Mouse (Mus musculus) stomach, embryonic 14.5 days (tissue): ENCODE data around the gene Pmm1. TPM values are rescaled to one million over a fixed set of nuclear protein-coding genes. Genes with fewer than 3 reads are reported as not detected.
"Not testable (repeated sequence)": the region's sequence is repeated elsewhere in the genome, so short reads cannot be mapped to it uniquely, and the experiment has no call there.

Experiments used
- ATAC-seq: fragments of 200-750 bp; cut with Nextera tagmentation; 2 replicates; pipeline ENCODE4 v1.8.0; 2017; ENCODE audit warnings: low read depth, moderate TSS enrichment; ENCODE audit not compliant: insufficient number of reproducible peaks, insufficient read depth, low FRiP score
- H3K27ac ChIP-seq: fragments of 300-500 bp; sonication (generic); 2 replicates; pipeline ENCODE4 v1.5.1; 2014; ENCODE audit warnings: mild to moderate bottlenecking, low read length, moderate library complexity, mixed read lengths
- H3K27me3 ChIP-seq: fragments of 300-500 bp; sonication (generic); 2 replicates; pipeline ENCODE4 v1.6.1; 2014; ENCODE audit warnings: low read length, control low read depth, mixed read lengths; ENCODE audit not compliant: control insufficient read depth, insufficient read depth
- H3K36me3 ChIP-seq: fragments of 300-500 bp; sonication (generic); 2 replicates; pipeline ENCODE4 v1.6.1; 2014; ENCODE audit warnings: mild to moderate bottlenecking, control low read depth, low read length, moderate library complexity, mixed read lengths; ENCODE audit not compliant: control insufficient read depth, insufficient read depth
- H3K4me1 ChIP-seq: fragments of 300-500 bp; sonication (generic); 2 replicates; pipeline ENCODE4 v1.6.1; 2014; ENCODE audit warnings: low read length, control low read depth, mixed read lengths; ENCODE audit not compliant: control insufficient read depth, insufficient read depth
- H3K4me2 ChIP-seq: fragments of 300-500 bp; sonication (generic); replicated peaks from 2 replicates; pipeline ENCODE4 v1.6.1; 2014; ENCODE audit warnings: low read depth, low read length, control low read depth
- H3K4me3 ChIP-seq: fragments of 300-500 bp; sonication (generic); 2 replicates; pipeline ENCODE4 v1.5.1; 2014; ENCODE audit warnings: low read depth, low read length, control low read depth
- H3K9ac ChIP-seq: fragments of 300-500 bp; sonication (generic); replicated peaks from 2 replicates; pipeline ENCODE4 v1.6.1; 2014; ENCODE audit warnings: low read depth, mild to moderate bottlenecking, control low read depth, low read length, moderate library complexity, mixed read lengths
- H3K9me3 ChIP-seq: fragments of 300-500 bp; sonication (generic); 2 replicates; pipeline ENCODE4 v1.6.1; 2016; ENCODE audit warnings: low read depth, low read length, control low read depth; ENCODE audit not compliant: control insufficient read depth
- WGBS: fragments of 180-500 bp; shearing (Covaris S2); extraction: QIAGEN DNeasy Blood & Tissue Kit; methylation state at CpG from one replicate; pipeline ENCODE4 v1.1.7; 2014; 5-methylcytosine and 5-hydroxymethylcytosine counted together
- polyA plus RNA-seq: library from polyadenylated mRNA; unstranded; fragments of >200 nt; fragmentation: Nextera tagmentation; extraction: Ambion mirVana; gene quantifications from 2 replicates; pipeline ENCODE4 v1.2.1, GENCODE M21; 2014

Gene Pmm1
- polyA plus RNA-seq, 1 experiment from 2014 or later, result 37.2 TPM

DNA sequence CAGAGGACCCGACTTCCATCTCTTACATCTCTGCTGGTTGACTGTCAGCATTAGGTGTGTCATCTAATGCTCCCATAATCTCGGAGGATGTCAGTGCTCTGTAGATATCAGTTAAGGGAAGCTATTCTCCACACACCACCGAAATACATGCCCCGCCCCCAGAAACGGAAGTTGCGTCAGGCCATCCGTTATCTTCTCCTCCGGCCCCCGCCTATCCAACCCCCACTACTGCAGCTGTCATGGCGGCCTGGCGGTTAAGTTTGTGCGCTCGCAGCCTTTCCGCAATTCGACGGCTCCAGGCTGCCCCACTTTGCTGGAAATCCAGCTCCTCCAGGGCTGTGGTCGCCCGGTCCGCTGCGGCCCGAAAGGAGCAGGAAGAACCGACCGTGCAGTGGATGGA lies 19.6 kb upstream of the Pmm1 start, which contains the start of gene 1700029P11Rik:
TSS of gene 1700029P11Rik (plus strand) at position 220 of the 400 bp plus-strand sequence.
- Histone ChIP-seq H3K4me1 (no peaks in the 10 kb centered on the region), H3K27ac (no peak within 1 kb of the TSS), H3K9ac (no peak within 1 kb of the TSS), H3K4me2 (no peak within 1 kb of the TSS), H3K4me3 (no peak within 1 kb of the TSS), H3K27me3 (no peaks in the 10 kb centered on the region), H3K9me3 (no peaks in the 10 kb centered on the region), H3K36me3 (no peaks in the 10 kb centered on the region)
- WGBS, result 95% methylated on average over 23 of the region's 23 CpGs
- ATAC-seq, result no peak

DNA sequence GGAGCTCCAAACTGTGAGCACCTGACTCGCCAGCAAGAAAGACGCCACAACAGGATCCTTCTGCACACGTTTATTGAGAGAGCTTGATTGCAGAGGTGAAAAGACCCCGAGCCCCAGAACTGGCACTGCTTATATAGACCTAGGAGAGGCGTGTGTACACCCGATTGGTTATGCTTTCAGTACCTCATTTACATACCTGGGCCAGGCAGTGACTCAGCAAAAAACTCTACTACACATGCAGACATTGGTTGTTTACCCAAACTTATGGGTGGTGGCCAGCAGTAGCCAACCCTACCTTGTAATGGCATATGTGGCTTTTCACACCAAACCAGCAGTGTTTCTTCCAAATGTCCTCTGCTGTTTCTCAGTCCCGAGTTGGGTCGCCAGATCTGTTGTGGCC lies 14.4 kb upstream of the Pmm1 start:
- 93% methylated on average over 8 of the region's 8 CpGs for WGBS
- not testable (repeated sequence) for H3K4me3 ChIP-seq, H3K36me3 ChIP-seq, H3K9ac ChIP-seq, H3K4me1 ChIP-seq, H3K27ac ChIP-seq, ATAC-seq, H3K4me2 ChIP-seq, H3K9me3 ChIP-seq, H3K27me3 ChIP-seq

DNA sequence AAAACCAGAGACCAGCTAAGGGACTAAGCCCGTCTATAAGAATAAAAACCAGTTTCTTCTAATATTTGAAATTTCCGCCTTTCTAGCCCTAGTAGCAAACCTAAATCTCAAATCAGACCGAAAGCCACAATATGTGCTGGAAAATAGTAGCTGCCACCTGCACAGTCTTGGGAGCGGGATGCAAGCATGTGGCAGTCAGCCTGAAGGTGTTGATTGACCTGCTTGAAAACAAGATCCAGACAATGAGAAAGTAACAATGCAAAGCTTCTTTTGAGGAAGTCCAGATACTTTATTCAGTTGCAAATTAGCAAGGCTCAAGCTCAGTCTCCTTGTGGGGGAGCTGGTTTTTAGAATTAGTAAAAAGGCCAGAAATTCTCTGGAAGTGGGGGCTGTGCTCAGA lies 9.8 kb upstream of the Pmm1 start:
- not testable (repeated sequence) for ATAC-seq, H3K27me3 ChIP-seq, H3K27ac ChIP-seq, H3K4me3 ChIP-seq, H3K9ac ChIP-seq, H3K9me3 ChIP-seq, H3K4me2 ChIP-seq, H3K36me3 ChIP-seq, H3K4me1 ChIP-seq
- 91% methylated on average over 4 of the region's 4 CpGs for WGBS

DNA sequence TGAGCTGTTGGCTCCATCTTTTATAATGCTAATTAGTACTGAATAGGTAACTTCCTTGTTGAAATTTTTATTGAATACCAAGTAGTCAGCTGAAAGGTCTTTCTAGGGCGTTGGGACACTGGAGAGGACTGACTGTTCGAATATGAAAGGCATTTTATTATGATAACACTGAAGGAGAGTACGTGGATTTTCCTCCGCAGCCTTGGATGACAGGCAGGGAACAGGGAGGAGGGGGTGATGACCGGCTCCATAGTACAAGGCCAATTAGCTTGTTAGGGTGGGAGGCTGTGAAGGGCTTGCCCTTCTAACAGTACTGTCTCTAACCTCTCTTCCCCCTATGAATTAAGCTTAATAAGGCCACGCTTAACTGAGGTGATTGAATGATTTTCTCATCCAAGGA lies 8.9 kb upstream of the Pmm1 start:
- not testable (repeated sequence) for ATAC-seq, H3K27me3 ChIP-seq, H3K27ac ChIP-seq, H3K4me1 ChIP-seq, H3K4me2 ChIP-seq, H3K36me3 ChIP-seq, H3K4me3 ChIP-seq, H3K9me3 ChIP-seq, H3K9ac ChIP-seq
- WGBS, result 70% methylated on average over 6 of the region's 6 CpGs

DNA sequence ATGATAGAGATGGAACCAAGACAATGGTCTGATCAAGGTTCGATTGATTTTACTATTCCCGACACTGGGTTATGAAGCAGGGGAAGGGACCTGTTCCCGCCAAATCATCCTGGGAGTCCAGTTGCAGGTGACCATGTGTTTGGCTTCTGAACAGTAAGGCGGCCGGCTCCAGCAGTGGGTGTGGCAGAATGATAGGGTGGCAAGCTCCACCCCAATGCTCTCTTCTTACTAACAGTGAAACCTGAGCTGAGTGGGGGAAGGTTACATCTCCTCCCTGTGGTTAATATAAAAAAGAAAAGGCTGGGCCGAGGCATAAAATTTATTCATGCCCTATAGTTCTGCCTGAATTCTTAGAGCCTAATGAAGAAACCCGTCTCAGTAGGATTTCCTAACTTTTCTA lies 8.4 kb upstream of the Pmm1 start:
- H3K36me3 ChIP-seq, result no peaks in the 10 kb centered on the region
- no peak overlapping the region for H3K27ac ChIP-seq
- H3K4me1 ChIP-seq, result no peaks in the 10 kb centered on the region
- no peaks in the 10 kb centered on the region for H3K27me3 ChIP-seq
- no peak overlapping the region for H3K9ac ChIP-seq
- H3K4me3 ChIP-seq, result no peak overlapping the region
- H3K9me3 ChIP-seq, result no peaks in the 10 kb centered on the region; the same call in 1 of the 2 replicates
- 49% methylated on average over 7 of the region's 7 CpGs for WGBS
- no peak for ATAC-seq
- no peak overlapping the region for H3K4me2 ChIP-seq

DNA sequence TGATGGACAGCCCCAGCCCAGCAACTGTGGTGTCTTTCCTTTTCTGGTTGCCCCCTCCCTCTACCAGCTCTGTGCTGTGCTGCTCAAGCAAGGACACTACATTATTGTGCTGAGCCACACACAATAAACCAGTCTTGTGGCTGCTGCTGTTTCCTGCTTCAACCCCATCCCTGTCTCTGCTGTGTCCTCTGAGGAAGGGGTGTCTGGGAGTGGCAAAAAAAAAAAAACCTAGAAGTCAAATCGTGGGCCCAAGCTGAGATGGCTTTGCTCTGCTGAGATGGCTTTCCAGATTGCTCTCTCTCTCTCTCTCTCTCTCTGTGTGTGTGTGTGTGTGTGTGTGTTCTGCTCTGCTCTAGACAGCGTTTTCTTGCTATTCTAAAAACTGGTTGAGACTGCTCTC lies 7.7 kb upstream of the Pmm1 start:
- no peaks in the 10 kb centered on the region for H3K36me3 ChIP-seq
- 52% methylated on average over 2 of the region's 2 CpGs for WGBS
- H3K27me3 ChIP-seq, result no peaks in the 10 kb centered on the region
- H3K4me3 ChIP-seq, result no peak overlapping the region
- H3K9me3 ChIP-seq, result no peaks in the 10 kb centered on the region; the same call in 1 of the 2 replicates
- no peaks in the 10 kb centered on the region for H3K4me1 ChIP-seq
- H3K9ac ChIP-seq, result no peak overlapping the region
- ATAC-seq, result no peak
- H3K27ac ChIP-seq, result no peak overlapping the region
- H3K4me2 ChIP-seq, result no peak overlapping the region

DNA sequence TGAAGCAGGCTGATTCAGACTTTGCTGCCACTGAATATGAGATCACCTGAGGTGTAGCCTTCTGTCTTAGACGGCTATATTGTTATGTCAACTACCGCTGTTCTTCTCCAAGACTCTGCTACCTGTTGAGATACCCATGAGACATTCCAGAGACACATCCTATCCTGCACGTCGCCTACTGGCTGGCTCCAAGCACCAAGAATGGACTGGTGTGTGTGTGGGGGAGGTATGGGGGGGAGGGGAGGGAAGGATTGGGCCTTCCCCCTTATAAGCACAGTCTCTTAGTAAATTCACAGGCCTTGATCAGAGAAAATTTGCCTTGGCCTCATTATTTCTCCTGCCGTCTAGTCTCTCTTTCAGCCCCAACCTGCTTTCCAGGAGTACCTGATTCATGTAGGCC lies 7.1 kb upstream of the Pmm1 start:
- WGBS, result 88% methylated on average over 5 of the region's 5 CpGs

DNA sequence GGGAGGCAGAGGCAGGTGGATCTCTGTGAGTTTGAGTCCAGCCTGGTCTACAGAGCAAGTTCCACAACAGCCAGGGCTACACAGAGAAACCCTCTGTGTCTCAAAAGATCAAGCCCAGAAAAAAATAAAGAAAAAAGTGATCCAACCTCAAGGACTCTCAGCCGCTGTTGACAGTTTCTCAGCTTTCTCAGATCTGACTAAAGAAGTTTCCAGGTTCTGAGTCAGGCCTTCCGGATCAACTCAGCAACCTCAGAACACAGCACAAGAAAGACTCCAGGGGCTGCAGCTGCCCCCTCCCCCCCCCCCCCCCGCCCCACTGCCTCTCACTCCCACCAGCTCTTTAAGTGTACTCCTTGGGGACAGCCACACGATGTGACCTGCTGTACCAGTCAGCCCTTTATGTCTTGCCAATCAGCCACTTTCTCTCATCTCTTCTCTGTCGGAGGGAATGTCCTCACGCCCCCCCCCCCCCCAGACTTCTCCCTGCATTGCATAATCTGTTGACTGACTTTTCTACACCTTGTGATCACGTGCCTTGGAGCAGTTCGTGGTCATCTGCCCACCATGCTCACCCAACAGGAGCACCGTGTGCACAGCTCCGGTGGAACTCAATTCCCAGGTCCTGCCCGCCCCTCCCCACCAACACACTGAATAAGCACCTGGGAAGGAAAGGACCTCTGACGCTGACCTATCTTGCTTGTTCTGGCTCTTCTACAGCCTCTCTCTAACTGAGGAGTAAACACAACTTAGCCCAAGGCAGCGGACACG lies 5.5 kb upstream of the Pmm1 start:
- Histone ChIP-seq H3K27ac (no peak overlapping the region), H3K9me3 (no peaks in the 10 kb centered on the region), H3K4me3 (no peak overlapping the region), H3K27me3 (no peaks in the 10 kb centered on the region), H3K4me1 (no peaks in the 10 kb centered on the region), H3K36me3 (no peaks in the 10 kb centered on the region), H3K9ac (no peak overlapping the region), H3K4me2 (no peak overlapping the region)
- WGBS, result 74% methylated on average over 13 of the region's 14 CpGs
- ATAC-seq, result no peak

More for the DNA sequence above, 7.1 kb upstream of the Pmm1 start:
- Histone ChIP-seq H3K4me2 (no peak overlapping the region), H3K9me3 (no peaks in the 10 kb centered on the region; the same call in 1 of the 2 replicates), H3K4me1 (no peaks in the 10 kb centered on the region), H3K9ac (no peak overlapping the region), H3K36me3 (no peaks in the 10 kb centered on the region), H3K4me3 (no peak overlapping the region), H3K27ac (no peak overlapping the region), H3K27me3 (no peaks in the 10 kb centered on the region)
- ATAC-seq, result no peak
